Mouse (Mus musculus) CD4-positive naive resting alpha-beta T cell, adult 57 days (primary cell): ENCODE results near the gene Suclg1. TPM values are rescaled to one million over a fixed set of nuclear protein-coding genes. Genes with fewer than 3 reads are reported as not detected.

Experiments used
- total RNA-seq: library from RNA; stranded (reverse); gene quantifications from one replicate; pipeline ENCODE4 v1.2.4, GENCODE M21; 2023

Suclg1 gene
- total RNA-seq: 45.8 TPM

GRCm38 (mm10) chr6:73248237-73249048 is at the start of gene Suclg1:
Gene Suclg1 (plus strand): TSS chr6:73248382.

DNA sequence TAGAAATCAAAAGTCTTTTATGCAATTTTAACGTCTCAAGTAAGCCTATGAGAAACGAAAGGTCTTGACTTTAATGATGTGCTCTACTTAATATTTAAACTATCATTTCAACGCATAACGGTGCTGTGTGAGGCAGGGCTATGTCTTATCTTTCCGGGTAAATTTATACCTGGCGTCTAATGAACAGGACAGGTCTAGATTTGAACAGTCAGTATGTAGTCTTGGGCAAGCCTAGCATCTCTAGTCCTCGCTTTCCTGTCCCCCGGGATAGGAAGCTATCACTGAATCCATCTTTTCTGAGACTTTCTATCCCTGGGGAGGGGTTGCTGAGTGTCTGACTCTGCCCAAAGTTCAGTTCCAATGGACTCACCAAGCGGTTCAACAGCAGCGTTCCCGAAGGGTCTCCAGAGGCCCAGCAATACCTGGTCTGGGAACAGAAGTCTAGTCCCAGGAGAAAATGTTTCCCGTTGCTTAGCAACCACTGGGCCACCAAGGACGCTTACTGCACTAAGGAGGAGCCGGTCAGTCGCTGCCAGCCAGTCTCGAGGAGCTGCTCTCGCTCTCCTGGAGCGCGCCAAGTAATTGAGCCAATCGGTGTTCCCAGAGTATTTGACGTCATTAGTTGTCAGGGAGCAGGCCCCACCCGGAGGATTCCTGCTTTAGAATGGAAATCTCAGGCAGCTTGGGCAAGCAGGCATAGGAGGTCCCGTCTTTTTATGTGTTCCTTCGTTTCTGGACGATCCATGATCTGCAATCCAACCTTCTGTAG is 26.8 kb upstream of the Suclg1 start, which contains the start of gene Dnah6:
Gene Dnah6 (minus strand): TSS at position 463 of the 769 bp plus-strand sequence.

Other genes starting within 250 kb of the Suclg1 start
- gene Dnah6, start 26.7 kb upstream of the Suclg1 start, total RNA-seq: not detected
- not detected for gene 4931417E11Rik, start 221.3 kb downstream of the Suclg1 start, total RNA-seq